Mouse (Mus musculus): ENCODE data around the gene Ccl8.

Ccl8 gene

GRCm38 (mm10) chr11:82114885-82115284 is at the start of gene Ccl8:
Gene Ccl8 (plus strand): TSS chr11:82115185.
- no peak for DNase-seq

GRCm38 (mm10) chr11:82066953-82067571 is 47.9 kb upstream of the Ccl8 start:
- DNase-seq, result no peak

GRCm38 (mm10) chr11:82071076-82071475 is 43.9 kb upstream of the Ccl8 start:
- DNase-seq, result no peak

- DNase-seq, result no peak
Observed at GRCm38 (mm10) chr11:82072374-82072773, 42.6 kb upstream of the Ccl8 start.

- DNase-seq, result no peak
Observed at GRCm38 (mm10) chr11:82072984-82073383, 42.0 kb upstream of the Ccl8 start.

GRCm38 (mm10) chr11:82073686-82074085 is 41.3 kb upstream of the Ccl8 start:
- no peak for DNase-seq

- DNase-seq, result no peak
Observed at GRCm38 (mm10) chr11:82077031-82077430, 38.0 kb upstream of the Ccl8 start.

GRCm38 (mm10) chr11:82078136-82078730 is 36.8 kb upstream of the Ccl8 start:
- no peak for DNase-seq

GRCm38 (mm10) chr11:82080865-82081264 is 34.1 kb upstream of the Ccl8 start:
- no peak for DNase-seq

GRCm38 (mm10) chr11:82084360-82084759 is 30.6 kb upstream of the Ccl8 start:
- no peak for DNase-seq

GRCm38 (mm10) chr11:82099511-82100323 is 15.3 kb upstream of the Ccl8 start:
- DNase-seq, result no peak

GRCm38 (mm10) chr11:82101087-82101486 is 13.9 kb upstream of the Ccl8 start:
- DNase-seq, result no peak

- no peak for DNase-seq
Observed at GRCm38 (mm10) chr11:82101529-82101928, 13.5 kb upstream of the Ccl8 start, which contains the start of gene Ccl12. Gene Ccl12 (plus strand): TSS chr11:82101845.

- no peak for DNase-seq
Observed at GRCm38 (mm10) chr11:82109611-82110010, 5.4 kb upstream of the Ccl8 start.

GRCm38 (mm10) chr11:82110372-82111248 is 4.4 kb upstream of the Ccl8 start:
- DNase-seq, result no peak

- no peak for DNase-seq
Observed at GRCm38 (mm10) chr11:82116041-82116440, 1.1 kb downstream of the Ccl8 start.

GRCm38 (mm10) chr11:82132977-82133376 is 18.0 kb downstream of the Ccl8 start:
- DNase-seq, result no peak

GRCm38 (mm10) chr11:82136196-82136595 is 21.2 kb downstream of the Ccl8 start:
- DNase-seq, result no peak

- no peak for DNase-seq
Observed at GRCm38 (mm10) chr11:82139492-82140094, 24.6 kb downstream of the Ccl8 start.

GRCm38 (mm10) chr11:82159126-82159525 is 44.1 kb downstream of the Ccl8 start:
- no peak for DNase-seq

GRCm38 (mm10) chr11:82163285-82163684 is 48.3 kb downstream of the Ccl8 start:
- no peak for DNase-seq
